Mouse (Mus musculus) layer of hippocampus, postnatal 14 days (tissue): ENCODE measurements around the gene Cks2. TPM values are rescaled to one million over a fixed set of nuclear protein-coding genes. Genes with fewer than 3 reads are reported as not detected.
"Not testable (repeated sequence)": the region's sequence is repeated elsewhere in the genome, so short reads cannot be mapped to it uniquely, and the experiment has no call there.

Source experiments
- DNase-seq, 2 experiments: peaks; one replicate each; pipeline ENCODE4 v3.0.0; 2021 to 2022; ENCODE audit warnings: low spot score in 2 of 2, mixed read lengths in 1 of 2
- total RNA-seq, 2 experiments: library from RNA; stranded (reverse); gene quantifications; 2 replicates each; pipeline ENCODE4 v1.2.3; 2021

Cks2 gene
- total RNA-seq, 2 experiments from 2014 or later, result 4.3 to 4.7 TPM

DNA sequence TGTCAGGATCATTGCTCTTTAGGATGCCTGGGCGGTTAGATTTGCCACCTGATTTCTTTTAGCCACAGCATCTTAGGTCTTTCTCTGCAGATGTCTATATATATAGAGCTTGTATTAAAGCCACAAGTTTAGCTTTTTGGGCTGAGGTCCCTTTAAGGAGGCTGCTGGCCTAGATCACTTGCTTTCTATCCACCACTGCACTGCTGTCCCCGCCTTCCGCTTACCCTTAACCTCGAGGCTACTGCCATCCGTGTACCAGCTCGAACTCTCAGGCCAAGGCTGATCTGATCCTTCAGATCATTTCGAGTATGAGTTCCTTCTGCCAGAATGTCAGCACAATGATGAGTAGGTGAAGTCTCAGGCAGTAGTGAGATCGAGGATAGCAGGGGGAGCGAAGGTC lies 9.6 kb upstream of the Cks2 start:
- not testable (repeated sequence) for DNase-seq

- DNase-seq, result no peak
Observed at GRCm38 (mm10) chr13:51638958-51639357, 6.1 kb upstream of the Cks2 start.

- no peak for DNase-seq
Observed at GRCm38 (mm10) chr13:51641424-51641823, 3.6 kb upstream of the Cks2 start.

DNA sequence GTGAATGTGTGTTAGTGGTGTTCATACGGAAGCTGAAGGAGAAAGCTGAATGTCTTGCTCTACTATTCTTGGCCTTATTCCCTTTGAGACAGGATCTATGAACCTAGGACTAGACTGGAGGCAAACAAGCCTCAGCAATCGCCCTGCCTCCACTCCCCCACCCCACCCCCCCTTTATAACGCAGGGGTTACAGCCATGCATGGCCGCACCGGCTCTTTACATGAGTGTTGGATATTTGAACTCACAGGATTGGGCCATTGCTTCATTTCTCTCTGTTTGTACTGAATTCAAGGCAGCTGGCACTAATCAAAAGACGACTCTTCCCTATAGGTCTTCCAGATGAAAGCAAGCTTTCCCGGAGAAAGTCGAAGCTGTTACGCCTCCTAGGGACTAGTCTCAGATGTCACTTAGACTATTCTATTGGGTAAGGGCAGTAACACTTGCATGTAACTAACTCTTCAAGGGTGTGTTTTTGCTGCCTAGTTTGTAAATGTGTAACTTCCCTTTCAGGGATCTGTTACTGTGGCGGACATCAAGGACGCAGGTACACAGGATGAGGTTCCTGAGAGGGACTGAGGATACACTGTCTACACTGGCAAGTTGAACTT lies 2.8 kb upstream of the Cks2 start:
- no peak for DNase-seq

- no peak for DNase-seq
Observed at GRCm38 (mm10) chr13:51643924-51644828, 856 bp upstream of the Cks2 start.

- DNase-seq, result no peak
Observed at GRCm38 (mm10) chr13:51645872-51646271, 840 bp downstream of the Cks2 start.

GRCm38 (mm10) chr13:51646362-51647027 lies 1.5 kb downstream of the Cks2 start:
- DNase-seq, result no peak

DNA sequence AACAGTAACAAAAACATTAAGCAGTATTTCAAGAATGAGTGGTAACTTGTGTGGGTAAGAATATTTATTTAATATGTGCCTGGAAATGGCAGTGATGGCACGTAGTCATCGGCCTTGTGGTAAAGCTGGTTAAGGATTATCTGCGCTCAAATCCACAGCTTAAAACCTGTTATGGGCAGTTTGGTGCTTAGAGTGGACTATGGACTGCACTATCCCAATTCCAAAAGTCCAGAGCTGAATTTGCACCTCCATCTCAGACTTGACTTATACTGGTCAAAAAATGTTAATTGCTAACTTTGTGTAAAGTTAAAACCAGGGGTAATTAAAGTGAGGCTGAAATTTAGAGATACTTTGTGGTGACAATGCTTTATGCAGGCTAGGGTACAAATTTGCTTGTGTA lies 2.7 kb downstream of the Cks2 start:
- DNase-seq, result no peak

- DNase-seq, result no peak
Observed at GRCm38 (mm10) chr13:51648237-51648636, 3.2 kb downstream of the Cks2 start.

DNA sequence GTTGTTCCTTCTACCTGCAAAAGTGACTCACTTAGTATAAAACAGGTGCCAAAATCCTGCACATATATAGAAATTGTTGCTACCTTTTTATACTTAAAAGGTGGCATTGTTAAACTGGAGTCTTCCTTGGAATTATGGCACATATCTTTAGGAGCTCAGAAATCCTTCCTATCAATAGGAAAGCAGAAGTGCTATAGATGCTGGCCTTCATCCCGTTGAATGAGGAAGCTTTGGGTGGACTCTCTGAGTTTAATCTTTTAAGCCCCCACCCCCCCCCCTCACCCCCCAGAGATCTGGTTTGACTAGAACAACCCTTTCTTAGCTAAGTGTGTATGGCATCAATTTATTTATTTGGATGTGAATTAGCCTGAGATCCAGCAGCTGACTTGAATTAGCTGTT lies 4.7 kb downstream of the Cks2 start:
- no peak for DNase-seq

- DNase-seq, result peak; percentile 96 to 97
Observed at GRCm38 (mm10) chr13:51651408-51652064, 6.5 kb downstream of the Cks2 start, which contains the start of gene Secisbp2. Secisbp2 (plus strand) TSS chr13:51651697.

DNA sequence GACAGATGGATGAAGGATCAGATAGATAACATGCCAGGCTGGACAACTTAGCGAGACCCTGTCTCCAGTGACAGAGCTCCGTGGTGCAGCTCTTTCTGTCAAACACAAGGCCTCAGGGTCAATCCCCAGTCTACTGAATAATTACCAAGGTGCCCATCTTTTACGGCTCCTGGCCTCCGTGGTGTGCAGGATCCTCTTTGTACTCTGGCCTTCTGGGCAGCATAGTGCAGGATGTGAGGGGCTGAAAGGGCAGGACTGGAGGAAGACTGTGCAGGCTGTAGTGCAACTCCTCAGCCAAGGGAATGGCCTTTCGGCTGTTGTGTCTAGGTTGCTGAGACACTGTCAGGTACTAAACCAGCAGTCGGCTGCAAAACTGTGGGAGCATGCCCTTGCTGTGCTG lies 8.1 kb downstream of the Cks2 start:
- no peak for DNase-seq

DNA sequence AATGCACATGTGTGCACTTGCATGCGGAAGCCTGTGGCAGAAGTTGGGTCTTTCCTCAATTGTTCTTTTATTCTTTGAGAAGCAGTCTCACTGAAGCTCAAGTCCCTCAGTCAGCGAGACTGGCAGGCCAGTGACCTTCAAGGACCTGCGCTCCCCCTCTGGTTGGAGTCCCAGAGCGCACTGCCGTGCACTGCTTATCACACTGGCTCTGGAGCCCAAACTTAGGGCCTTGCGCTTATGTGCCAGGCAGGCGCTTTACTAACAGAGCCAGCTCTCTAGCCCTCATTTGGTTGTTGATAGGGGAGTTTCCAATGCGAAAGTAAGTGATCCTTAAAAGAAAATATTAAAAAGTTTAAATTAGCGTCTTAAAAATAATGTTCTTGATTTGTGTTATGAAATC lies 8.9 kb downstream of the Cks2 start:
- no peak for DNase-seq

DNA sequence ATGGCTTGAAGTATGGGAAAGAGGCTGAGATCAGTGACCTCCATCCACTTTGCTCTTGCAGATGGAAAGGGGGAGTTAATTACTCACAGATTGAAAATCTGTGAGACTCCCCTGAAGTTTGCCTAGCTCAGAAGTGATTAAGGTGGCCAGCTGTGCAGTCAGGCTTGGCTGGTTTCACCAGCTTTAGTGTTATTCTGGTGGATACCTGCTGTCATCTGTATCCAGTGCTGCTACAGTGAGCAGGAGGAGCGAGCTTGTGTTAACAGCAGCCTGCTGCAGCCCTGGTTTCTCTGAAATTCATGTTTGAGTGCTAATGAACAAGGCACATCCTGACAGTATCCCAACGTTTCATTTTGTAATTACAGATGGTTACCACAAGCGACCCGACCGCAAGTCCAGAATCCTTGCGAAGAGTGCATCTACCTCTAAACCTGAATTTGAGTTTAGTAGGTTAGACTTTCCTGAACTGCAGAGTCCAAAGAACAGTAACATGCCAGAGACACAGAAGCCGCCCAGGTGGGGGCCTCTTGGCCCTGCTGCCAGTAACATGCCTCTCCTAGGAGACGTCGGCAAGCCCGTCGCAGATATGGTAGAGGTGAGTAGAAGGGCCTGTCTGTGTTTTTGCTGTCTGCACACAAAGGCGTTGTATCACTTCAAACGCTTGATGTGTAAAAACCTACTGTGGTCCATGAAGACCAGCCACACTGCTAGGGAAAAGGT lies 11.6 kb downstream of the Cks2 start:
- no peak for DNase-seq

DNA sequence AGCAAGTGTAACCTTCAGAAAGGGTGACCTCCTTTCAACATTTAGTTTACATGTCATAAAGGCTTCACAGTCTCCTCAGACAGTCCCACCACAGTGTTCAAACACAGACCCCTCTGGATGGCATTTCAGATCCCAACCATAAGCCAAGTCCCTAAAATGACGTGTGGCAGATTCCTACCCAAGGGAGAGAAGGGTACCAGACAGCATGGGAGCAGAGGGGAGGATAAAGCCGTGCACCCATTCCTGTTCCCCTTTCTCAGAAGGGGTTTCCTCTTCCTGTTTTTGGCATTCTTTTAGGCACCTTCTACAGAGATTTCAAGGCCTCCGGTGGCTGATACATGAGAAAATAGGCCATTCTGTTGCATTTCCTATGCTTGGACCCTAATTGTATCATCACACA lies 13.1 kb downstream of the Cks2 start:
- no peak for DNase-seq

GRCm38 (mm10) chr13:51659573-51659972 lies 14.5 kb downstream of the Cks2 start:
- DNase-seq, result no peak

GRCm38 (mm10) chr13:51663561-51663960 lies 18.5 kb downstream of the Cks2 start:
- no peak for DNase-seq

DNA sequence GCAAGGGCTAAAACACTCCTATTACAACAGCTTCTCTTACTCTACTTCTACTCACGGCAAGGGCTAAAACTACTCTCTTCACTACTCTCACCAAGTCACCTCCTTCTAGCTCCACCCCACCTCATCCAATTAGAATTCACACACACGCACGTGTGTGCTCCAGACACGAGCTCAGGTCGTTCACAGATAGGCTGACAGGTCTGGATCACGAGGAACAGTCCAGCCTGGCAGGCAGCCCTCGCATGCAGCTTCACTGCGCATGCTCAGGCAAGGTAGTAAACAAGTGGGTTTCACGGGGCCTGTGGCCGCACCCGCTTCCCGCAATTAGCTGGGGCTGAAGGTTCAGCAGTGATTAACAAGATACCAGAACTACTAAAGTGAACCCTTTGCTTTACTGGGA lies 23.2 kb downstream of the Cks2 start:
- DNase-seq, result not testable (repeated sequence)

- no peak for DNase-seq
Observed at GRCm38 (mm10) chr13:51676641-51677040, 31.6 kb downstream of the Cks2 start.

- DNase-seq, result no peak
Observed at GRCm38 (mm10) chr13:51677041-51677440, 32.0 kb downstream of the Cks2 start.
